Mouse (Mus musculus) embryonic fibroblast, embryonic 13.5 days (primary cell): ENCODE results near the gene Ptpra. TPM values are rescaled to one million over a fixed set of nuclear protein-coding genes. Genes with fewer than 3 reads are reported as not detected.
A peak's percentile ranks its signal among the peaks of the same experiment; 100 is the strongest.
"Not testable (repeated sequence)": the region's sequence is repeated elsewhere in the genome, so short reads cannot be mapped to it uniquely, and the experiment has no call there.

Experiments used
- H3K27ac ChIP-seq: 2 replicates; pipeline ENCODE4 v1.5.1; 2012; ENCODE audit warnings: low read length, control low read depth, inconsistent platforms; ENCODE audit not compliant: insufficient read depth
- H3K4me1 ChIP-seq: 2 replicates; pipeline ENCODE4 v1.6.1; 2011; ENCODE audit warnings: low read length; ENCODE audit not compliant: control insufficient read depth, insufficient read depth
- H3K4me3 ChIP-seq: 2 replicates; pipeline ENCODE4 v1.5.1; 2011; ENCODE audit warnings: mild to moderate bottlenecking, control low read depth, low read length; ENCODE audit not compliant: insufficient read depth
- CTCF ChIP-seq: IDR thresholded peaks from 2 replicates; pipeline ENCODE4 v1.5.1; 2011; ENCODE audit warnings: mild to moderate bottlenecking, control low read depth, low read length, moderate library complexity, borderline replicate concordance; ENCODE audit not compliant: insufficient read depth
- POLR2A ChIP-seq: IDR thresholded peaks from 2 replicates; pipeline ENCODE4 v1.6.1; 2011; ENCODE audit warnings: low read depth, mild to moderate bottlenecking, control low read depth, low read length, moderate library complexity
- polyA plus RNA-seq: library from polyadenylated mRNA; stranded (reverse); fragments of >200 nt; gene quantifications from 2 replicates; pipeline ENCODE4 v1.2.4, GENCODE M21; 2011; ENCODE audit warnings: low read depth; ENCODE audit not compliant: missing spikeins, insufficient read length

Ptpra gene
- polyA plus RNA-seq, 1 experiment, result 116 TPM

GRCm38 (mm10) chr2:130482700-130483099 is 32.6 kb downstream of the Ptpra start:
- no peak for TF ChIP-seq CTCF
- no peak for TF ChIP-seq POLR2A

GRCm38 (mm10) chr2:130484206-130484605 is 34.1 kb downstream of the Ptpra start:
- no peaks in the 10 kb centered on the region; the same call in 1 of the 2 replicates for H3K4me1 ChIP-seq
- TF ChIP-seq CTCF (no peak), POLR2A (no peak)
- H3K27ac ChIP-seq, result no peak overlapping the region
- H3K4me3 ChIP-seq, result no peak overlapping the region

More at GRCm38 (mm10) chr2:130482700-130483099, 32.6 kb downstream of the Ptpra start:
- Histone ChIP-seq H3K4me1 (no peaks in the 10 kb centered on the region; the same call in 1 of the 2 replicates), H3K4me3 (no peak overlapping the region), H3K27ac (no peak overlapping the region)

DNA sequence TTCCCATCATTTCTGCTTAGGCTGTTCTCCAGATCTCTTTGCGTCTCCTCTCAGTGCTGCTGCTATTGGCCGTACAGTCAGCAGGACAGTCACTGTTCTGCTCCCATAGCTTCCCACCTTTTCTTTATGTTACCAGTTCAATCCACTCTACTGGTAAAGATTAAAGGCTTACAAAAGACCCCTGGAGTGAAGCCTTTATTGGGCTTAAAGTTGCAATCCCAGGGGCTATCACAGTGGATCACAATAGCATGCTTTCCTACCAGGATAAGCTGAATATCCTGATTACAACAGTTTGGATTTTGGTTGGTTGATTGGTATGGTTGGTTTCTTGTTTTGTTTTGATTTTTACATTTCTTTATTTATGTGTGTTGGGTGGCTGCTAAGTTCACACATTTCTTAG is 37.9 kb downstream of the Ptpra start:
- Histone ChIP-seq H3K27ac (peak overlapping the region; percentile 72), H3K4me1 (no peaks in the 10 kb centered on the region; the same call in 1 of the 2 replicates), H3K4me3 (no peak overlapping the region)
- no peak for TF ChIP-seq CTCF
- no peak for TF ChIP-seq POLR2A

DNA sequence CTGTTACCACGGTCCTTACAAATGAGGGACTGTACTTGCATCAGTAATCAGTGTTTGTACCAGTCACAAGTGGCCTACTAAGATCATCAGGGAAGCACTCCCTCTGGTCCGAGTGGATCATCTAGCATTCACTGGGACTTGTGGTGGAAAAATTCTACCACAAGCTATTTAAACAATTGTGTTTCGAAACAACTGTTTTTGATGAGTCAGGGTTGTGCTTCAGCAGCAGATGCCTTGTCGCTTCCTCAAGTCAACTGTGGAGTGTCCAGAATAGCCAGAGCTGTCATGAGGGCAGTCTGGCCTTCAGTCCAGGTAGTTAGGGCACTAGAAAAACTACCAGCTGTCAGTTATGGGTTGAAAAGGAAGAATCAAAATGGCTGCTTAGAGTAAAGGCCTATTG is 38.5 kb downstream of the Ptpra start:
- Histone ChIP-seq H3K4me3 (no peak overlapping the region), H3K27ac (peak overlapping the region; percentile 72), H3K4me1 (no peaks in the 10 kb centered on the region; the same call in 1 of the 2 replicates)
- no peak for TF ChIP-seq POLR2A

DNA sequence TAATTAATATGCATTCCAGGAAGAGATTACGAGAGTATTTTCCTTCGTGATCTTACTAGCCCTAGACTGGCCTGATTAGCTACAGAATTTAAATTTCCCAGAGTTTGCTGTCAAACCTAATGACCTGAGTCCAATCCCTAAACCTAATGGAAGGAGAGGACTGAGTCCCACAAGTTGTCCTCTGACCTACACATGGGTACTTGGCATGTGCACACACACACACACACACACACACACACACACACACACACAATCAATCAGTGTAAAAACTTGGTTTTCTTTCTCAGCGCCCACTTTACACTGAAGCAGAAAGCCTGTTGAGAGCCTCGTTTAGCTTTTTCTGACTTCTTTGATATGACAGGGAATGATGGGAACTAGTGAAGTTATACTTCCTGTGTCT is 41.1 kb downstream of the Ptpra start:
- Histone ChIP-seq H3K4me3 (no peak overlapping the region), H3K27ac (peak overlapping the region; percentile 6; the same call in 1 of the 2 replicates), H3K4me1 (peaks cover 3% of the 10 kb centered on the region; the same call in 1 of the 2 replicates)
- TF ChIP-seq CTCF (no peak), POLR2A (no peak)

- Histone ChIP-seq H3K27ac (no peak overlapping the region), H3K4me1 (peaks cover 6% of the 10 kb centered on the region), H3K4me3 (no peak overlapping the region)
- TF ChIP-seq POLR2A (no peak), CTCF (no peak)
Observed at GRCm38 (mm10) chr2:130491587-130491986, 41.5 kb downstream of the Ptpra start.

GRCm38 (mm10) chr2:130495114-130495513 is 45.0 kb downstream of the Ptpra start:
- not testable (repeated sequence) for H3K4me3 ChIP-seq, H3K27ac ChIP-seq
- H3K4me1 ChIP-seq, result peaks cover 12% of the 10 kb centered on the region

DNA sequence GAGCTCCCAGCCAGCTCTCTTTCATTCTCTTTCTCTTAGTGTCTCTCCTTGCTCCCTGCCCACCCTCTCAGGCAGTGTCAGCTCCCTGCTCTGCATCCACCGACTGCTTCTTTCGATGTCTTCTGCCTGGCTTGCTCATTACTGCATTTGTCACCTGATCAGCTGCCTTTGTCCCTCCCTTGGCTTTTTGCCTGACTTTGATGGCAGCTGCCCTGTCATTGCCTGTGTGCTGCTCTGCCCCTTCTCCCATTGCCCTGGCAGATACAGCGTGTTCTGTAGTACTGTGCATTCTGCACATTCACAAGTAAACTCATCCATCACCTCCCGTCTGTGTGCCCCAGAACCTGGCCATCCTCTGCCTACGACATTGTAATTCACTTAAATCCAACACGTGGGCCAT is 46.0 kb downstream of the Ptpra start:
- TF ChIP-seq POLR2A (no peak), CTCF (no peak)
- no peak overlapping the region for H3K4me3 ChIP-seq
- H3K27ac ChIP-seq, result no peak overlapping the region

GRCm38 (mm10) chr2:130496931-130497330 is 46.9 kb downstream of the Ptpra start:
- no peak overlapping the region for H3K4me3 ChIP-seq
- no peak overlapping the region for H3K27ac ChIP-seq
- H3K4me1 ChIP-seq, result peaks cover 16% of the 10 kb centered on the region
- TF ChIP-seq CTCF, result no peak
- TF ChIP-seq POLR2A, result no peak

More for the DNA sequence above, 46.0 kb downstream of the Ptpra start:
- H3K4me1 ChIP-seq, result peaks cover 12% of the 10 kb centered on the region

- TF ChIP-seq POLR2A (no peak), CTCF (no peak)
- Histone ChIP-seq H3K27ac (no peak overlapping the region), H3K4me3 (no peak overlapping the region), H3K4me1 (peaks cover 18% of the 10 kb centered on the region)
Observed at GRCm38 (mm10) chr2:130499546-130499945, 49.5 kb downstream of the Ptpra start.

GRCm38 (mm10) chr2:130501556-130501955 is 51.5 kb downstream of the Ptpra start:
- Histone ChIP-seq H3K4me3 (no peak overlapping the region), H3K27ac (no peak overlapping the region), H3K4me1 (peaks cover 13% of the 10 kb centered on the region)
- TF ChIP-seq POLR2A, result no peak
- no peak for TF ChIP-seq CTCF

- not testable (repeated sequence) for H3K4me1 ChIP-seq, H3K27ac ChIP-seq, H3K4me3 ChIP-seq
Observed at GRCm38 (mm10) chr2:130511616-130512015, 61.5 kb downstream of the Ptpra start.
